Mouse (Mus musculus) midbrain, embryonic 11.5 days (tissue): Measurements from ENCODE around the gene Ilf2. TPM values are rescaled to one million over a fixed set of nuclear protein-coding genes. Genes with fewer than 3 reads are reported as not detected.

Source experiments
- ATAC-seq: fragments of 200-750 bp; cut with Nextera tagmentation; 2 replicates; pipeline ENCODE4 v1.8.0; 2017; ENCODE audit warnings: moderate TSS enrichment, moderate library complexity; ENCODE audit not compliant: low FRiP score
- DNase-seq: peaks from one replicate; pipeline ENCODE4 v3.0.0; 2015; ENCODE audit warnings: low spot score; ENCODE audit errors: missing footprints
- H3K27ac ChIP-seq: fragments of 300-500 bp; sonication (generic); 2 replicates; pipeline ENCODE4 v1.5.1; 2014; ENCODE audit warnings: low read depth, low read length
- H3K27me3 ChIP-seq: fragments of 300-500 bp; sonication (generic); 2 replicates; pipeline ENCODE4 v1.6.1; 2014; ENCODE audit warnings: mild to moderate bottlenecking, low read length, moderate library complexity, mixed read lengths; ENCODE audit not compliant: control insufficient read depth, insufficient read depth
- H3K36me3 ChIP-seq: fragments of 300-500 bp; sonication (generic); 2 replicates; pipeline ENCODE4 v1.6.1; 2014; ENCODE audit warnings: mild to moderate bottlenecking, low read length, moderate library complexity, mixed read lengths; ENCODE audit not compliant: control insufficient read depth, insufficient read depth
- H3K4me1 ChIP-seq: fragments of 300-500 bp; sonication (generic); 2 replicates; pipeline ENCODE4 v1.6.1; 2014; ENCODE audit warnings: low read length; ENCODE audit not compliant: control insufficient read depth, insufficient read depth
- H3K4me2 ChIP-seq: fragments of 300-500 bp; sonication (generic); 2 replicates; pipeline ENCODE4 v1.6.1; 2014; ENCODE audit warnings: mild to moderate bottlenecking, moderate library complexity
- H3K4me3 ChIP-seq: fragments of 300-500 bp; sonication (generic); 2 replicates; pipeline ENCODE4 v1.5.1; 2014; ENCODE audit warnings: low read depth, low read length
- H3K9ac ChIP-seq: fragments of 300-500 bp; sonication (generic); 2 replicates; pipeline ENCODE4 v1.6.1; 2014; ENCODE audit warnings: low read length
- H3K9me3 ChIP-seq: fragments of 300-500 bp; sonication (generic); 2 replicates; pipeline ENCODE4 v1.6.1; 2016; ENCODE audit warnings: low read length; ENCODE audit not compliant: control insufficient read depth
- WGBS: fragments of 180-500 bp; shearing (Covaris S2); extraction: QIAGEN DNeasy Blood & Tissue Kit; methylation state at CpG from one replicate; pipeline ENCODE4 v1.1.7; 2014; 5-methylcytosine and 5-hydroxymethylcytosine counted together
- polyA plus RNA-seq: library from polyadenylated mRNA; unstranded; fragments of >200 nt; fragmentation: Nextera tagmentation; extraction: Ambion mirVana; gene quantifications from 2 replicates; pipeline ENCODE4 v1.2.1, GENCODE M21; 2014

The Ilf2 gene
- polyA plus RNA-seq, 1 experiment from 2014 or later, result 338 TPM

- Histone ChIP-seq H3K4me1 (peaks cover 11% of the 10 kb centered on the region), H3K27me3 (peaks cover 9% of the 10 kb centered on the region), H3K4me3 (no peak overlapping the region), H3K36me3 (peaks cover 1% of the 10 kb centered on the region; the same call in 1 of the 2 replicates), H3K4me2 (no peak overlapping the region), H3K9ac (no peak overlapping the region), H3K9me3 (no peaks in the 10 kb centered on the region), H3K27ac (no peak overlapping the region)
- DNase-seq (no peak), ATAC-seq (no peak)
- WGBS, result 85% methylated on average over 5 of the region's 5 CpGs
These were observed 36.4 kb downstream of the Ilf2 start for GRCm38 (mm10) chr3:90512276-90512675.

DNA sequence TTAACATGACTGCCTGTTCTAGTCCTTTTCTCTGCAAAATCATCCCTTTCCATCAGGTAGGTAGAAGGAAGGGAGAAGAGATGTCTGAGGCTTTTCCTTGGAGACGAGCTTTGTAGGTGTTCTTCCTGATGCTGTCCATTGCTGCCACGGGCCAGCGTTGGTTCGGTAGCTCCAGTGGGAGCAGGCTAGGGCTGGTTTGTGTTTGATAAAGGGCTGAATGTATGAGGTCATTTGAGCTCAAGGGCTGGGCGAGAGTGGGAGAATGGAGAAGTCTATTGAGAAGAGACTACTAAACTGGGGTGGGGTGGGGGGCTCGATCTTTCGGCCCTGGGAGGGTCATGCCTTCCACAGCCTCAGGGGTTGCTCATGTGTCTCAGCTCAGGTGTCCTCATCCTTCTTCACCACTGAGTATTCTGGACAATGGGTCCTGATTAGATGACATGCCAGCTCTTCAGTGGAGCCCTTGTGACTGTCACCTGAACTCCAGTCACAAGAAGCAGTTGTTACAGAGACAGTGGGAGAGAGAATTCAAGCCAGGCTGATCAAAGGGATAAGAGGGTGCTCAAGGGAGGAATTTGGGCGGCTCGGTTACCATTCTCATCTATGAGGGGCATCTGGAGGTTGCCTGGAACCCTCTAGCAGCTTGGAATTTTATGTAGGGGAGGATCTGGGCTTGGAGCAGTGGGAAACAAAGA is 37.2 kb downstream of the Ilf2 start:
- Histone ChIP-seq H3K27me3 (peaks cover 9% of the 10 kb centered on the region), H3K9ac (no peak overlapping the region), H3K4me2 (no peak overlapping the region), H3K4me1 (peaks cover 3% of the 10 kb centered on the region), H3K36me3 (no peaks in the 10 kb centered on the region), H3K9me3 (no peaks in the 10 kb centered on the region), H3K27ac (no peak overlapping the region), H3K4me3 (no peak overlapping the region)
- 82% methylated on average over 9 of the region's 9 CpGs for WGBS
- no peak for ATAC-seq
- DNase-seq, result no peak

DNA sequence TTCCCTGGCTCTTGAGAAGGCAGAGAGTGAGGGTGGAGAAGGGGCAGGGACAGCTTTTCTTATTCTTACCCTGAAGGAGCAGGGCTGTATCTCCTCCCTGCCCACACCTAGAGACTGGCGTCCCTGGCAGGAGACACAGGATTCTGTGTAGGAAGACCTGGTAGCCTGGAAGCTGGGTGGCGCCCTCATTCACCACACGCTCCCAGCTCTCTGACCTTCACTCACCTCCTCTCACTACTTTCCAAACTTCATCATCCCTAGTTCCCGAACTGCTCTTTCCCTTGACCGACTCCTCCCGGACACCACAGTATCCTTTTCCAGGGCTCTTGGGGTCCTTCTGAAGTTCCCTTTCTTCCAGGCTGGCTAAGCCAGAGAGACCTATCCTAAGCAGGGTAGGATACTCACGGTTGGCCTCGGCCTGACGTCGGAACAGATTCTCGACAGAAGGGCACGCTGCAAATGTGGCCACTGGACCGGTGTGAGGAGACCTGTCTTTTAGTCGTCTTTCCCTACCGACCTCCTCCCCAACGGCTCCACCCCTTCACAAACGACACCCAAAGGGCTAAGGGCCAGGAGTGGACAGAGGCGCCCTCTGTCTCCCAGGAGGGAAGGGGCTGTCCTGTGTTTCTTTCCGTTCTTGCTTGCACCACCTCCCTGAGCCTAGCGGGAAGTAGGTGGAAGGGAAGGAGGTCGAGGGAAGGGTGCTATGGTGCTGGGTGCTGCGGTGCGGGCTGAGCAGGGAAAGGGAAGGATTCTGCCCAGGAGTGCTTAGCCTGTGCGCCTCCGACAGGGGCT is 38.1 kb downstream of the Ilf2 start, which contains the start of the genes S100a1 and S100a13:
Gene S100a1, minus strand, starts transcription at position 597 of the 795 bp plus-strand sequence.
Gene S100a13, plus strand, starts transcription at position 640 of the 795 bp plus-strand sequence.
- Histone ChIP-seq H3K4me2 (peak within 1 kb of the TSS; percentile 68), H3K4me1 (no peaks in the 10 kb centered on the region; the same call in 1 of the 2 replicates), H3K27ac (no peak within 1 kb of the TSS), H3K4me3 (peak within 1 kb of the TSS; percentile 23), H3K9me3 (no peaks in the 10 kb centered on the region), H3K36me3 (no peaks in the 10 kb centered on the region), H3K27me3 (peaks cover 9% of the 10 kb centered on the region), H3K9ac (peak within 1 kb of the TSS; percentile 52; the same call in 1 of the 2 replicates)
- ATAC-seq (peak; percentile 31), DNase-seq (peak; percentile 94)
- WGBS, result 2% methylated on average over 25 of the region's 25 CpGs

DNA sequence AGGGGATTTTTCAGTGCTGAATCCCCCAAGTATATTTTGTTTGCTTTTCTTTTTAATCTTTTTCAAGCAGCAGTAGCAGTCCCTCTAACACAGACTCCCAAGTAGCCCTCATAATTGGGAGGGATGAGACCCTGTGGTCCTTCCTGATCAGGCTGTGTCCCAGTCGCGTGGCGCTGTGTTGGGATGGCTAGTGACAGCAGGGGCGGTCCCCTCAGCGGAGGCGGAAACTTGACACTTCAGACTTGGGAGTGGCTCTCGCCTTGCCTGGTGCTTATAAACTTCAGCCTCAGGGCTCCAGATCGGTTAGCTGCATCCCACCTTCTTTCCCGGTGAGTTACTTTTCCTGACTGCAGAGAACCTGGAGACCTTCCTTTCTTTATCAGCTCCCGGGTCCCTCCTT is 38.8 kb downstream of the Ilf2 start:
- peak overlapping the region; percentile 68 for H3K4me2 ChIP-seq
- under 1% methylated on average over 10 of the region's 10 CpGs for WGBS
- ATAC-seq, result peak; percentile 64
- H3K9me3 ChIP-seq, result no peaks in the 10 kb centered on the region
- no peaks in the 10 kb centered on the region; the same call in 1 of the 2 replicates for H3K4me1 ChIP-seq
- no peak for DNase-seq
- H3K36me3 ChIP-seq, result no peaks in the 10 kb centered on the region
- peaks cover 9% of the 10 kb centered on the region for H3K27me3 ChIP-seq
- H3K27ac ChIP-seq, result no peak overlapping the region
- peak overlapping the region; percentile 23 for H3K4me3 ChIP-seq
- 0 out of 2 replicates have a peak overlapping the region, but pooled peaks have one; percentile 24 for H3K9ac ChIP-seq

DNA sequence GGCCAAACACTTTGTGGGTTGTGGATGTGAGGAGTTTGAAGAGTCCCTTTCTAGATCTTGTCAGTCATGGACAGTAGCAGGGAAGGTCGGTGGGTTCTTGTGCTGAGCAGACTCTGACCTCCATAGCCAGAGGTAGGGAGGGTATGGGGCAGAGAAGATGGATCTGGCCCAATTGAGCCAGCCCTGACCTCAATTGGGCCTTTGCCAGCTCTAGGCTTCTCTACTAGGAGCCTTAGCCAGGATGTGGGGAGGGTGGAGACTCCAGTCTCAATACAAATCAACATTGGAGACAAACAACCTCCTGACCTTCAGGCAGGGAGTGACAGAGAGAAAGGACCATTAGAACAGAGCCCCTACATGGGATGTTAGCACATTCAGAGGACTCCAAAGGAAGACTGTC is 39.3 kb downstream of the Ilf2 start:
- peak; percentile 6; the same call in 1 of the 2 replicates for ATAC-seq
- Histone ChIP-seq H3K4me1 (no peaks in the 10 kb centered on the region; the same call in 1 of the 2 replicates), H3K4me3 (no peak overlapping the region), H3K36me3 (no peaks in the 10 kb centered on the region), H3K9me3 (no peaks in the 10 kb centered on the region), H3K27ac (no peak overlapping the region), H3K9ac (no peak overlapping the region), H3K27me3 (peaks cover 9% of the 10 kb centered on the region), H3K4me2 (peak overlapping the region; percentile 68)
- no peak for DNase-seq
- WGBS, result 55% methylated on average over 1 of the region's 1 CpGs

DNA sequence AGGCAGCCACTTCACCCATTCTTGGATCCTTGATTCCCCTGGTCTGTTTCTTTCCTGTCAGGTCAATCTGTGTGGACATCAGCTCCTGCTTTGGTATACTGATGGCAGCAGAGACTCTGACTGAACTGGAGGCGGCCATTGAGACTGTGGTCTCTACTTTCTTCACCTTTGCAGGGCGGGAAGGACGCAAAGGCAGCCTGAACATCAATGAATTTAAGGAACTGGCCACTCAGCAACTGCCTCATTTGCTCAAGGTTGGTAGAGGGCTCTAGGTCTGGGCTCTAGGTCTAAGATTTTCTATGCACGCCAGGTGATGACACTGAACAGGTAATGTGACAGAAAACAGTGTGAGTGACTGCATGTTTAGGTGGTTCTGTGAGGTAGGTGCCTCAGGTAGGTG is 39.9 kb downstream of the Ilf2 start:
- ATAC-seq, result no peak
- Histone ChIP-seq H3K4me2 (no peak overlapping the region), H3K27ac (no peak overlapping the region), H3K27me3 (peaks cover 9% of the 10 kb centered on the region), H3K36me3 (no peaks in the 10 kb centered on the region), H3K9ac (no peak overlapping the region), H3K4me1 (no peaks in the 10 kb centered on the region; the same call in 1 of the 2 replicates), H3K4me3 (no peak overlapping the region), H3K9me3 (no peaks in the 10 kb centered on the region)
- DNase-seq, result no peak
- WGBS, result 90% methylated on average over 4 of the region's 4 CpGs

GRCm38 (mm10) chr3:90517711-90518110 is 41.8 kb downstream of the Ilf2 start:
- Histone ChIP-seq H3K27ac (no peak overlapping the region), H3K9ac (no peak overlapping the region), H3K4me2 (no peak overlapping the region), H3K27me3 (peaks cover 9% of the 10 kb centered on the region), H3K9me3 (no peaks in the 10 kb centered on the region), H3K36me3 (no peaks in the 10 kb centered on the region), H3K4me3 (no peak overlapping the region), H3K4me1 (no peaks in the 10 kb centered on the region; the same call in 1 of the 2 replicates)
- no peak for DNase-seq
- no peak for ATAC-seq
- 90% methylated on average over 4 of the region's 4 CpGs for WGBS

GRCm38 (mm10) chr3:90525421-90525820 is 49.5 kb downstream of the Ilf2 start:
- DNase-seq, result no peak
- WGBS, result 69% methylated on average over 4 of the region's 4 CpGs

GRCm38 (mm10) chr3:90526076-90526475 is 50.1 kb downstream of the Ilf2 start:
- WGBS, result 87% methylated on average over 2 of the region's 2 CpGs
- no peak overlapping the region for H3K4me2 ChIP-seq
- ATAC-seq (no peak), DNase-seq (peak; percentile 59)
- no peaks in the 10 kb centered on the region for H3K9me3 ChIP-seq
- no peaks in the 10 kb centered on the region for H3K4me1 ChIP-seq
- no peak overlapping the region for H3K27ac ChIP-seq
- H3K27me3 ChIP-seq, result no peaks in the 10 kb centered on the region
- no peak overlapping the region for H3K9ac ChIP-seq
- H3K36me3 ChIP-seq, result no peaks in the 10 kb centered on the region
- no peak overlapping the region for H3K4me3 ChIP-seq

More at GRCm38 (mm10) chr3:90525421-90525820, 49.5 kb downstream of the Ilf2 start:
- Histone ChIP-seq H3K4me3 (no peak overlapping the region), H3K4me2 (no peak overlapping the region), H3K27ac (no peak overlapping the region), H3K9me3 (no peaks in the 10 kb centered on the region), H3K27me3 (no peaks in the 10 kb centered on the region), H3K4me1 (no peaks in the 10 kb centered on the region), H3K36me3 (no peaks in the 10 kb centered on the region), H3K9ac (no peak overlapping the region)
- no peak for ATAC-seq
